Mouse (Mus musculus) central nervous system, embryonic 14 days (tissue): Measurements from ENCODE around the gene Galnt7. TPM values are rescaled to one million over a fixed set of nuclear protein-coding genes. Genes with fewer than 3 reads are reported as not detected.

Experiments used
- polyA plus RNA-seq: library from polyadenylated mRNA; depleted of rRNA; stranded (reverse); fragments of >200 nt; gene quantifications from 2 replicates; pipeline ENCODE4 v1.2.3, GENCODE M21; 2012; rRNA removed

Galnt7 gene
- polyA plus RNA-seq: 8.1 and 8.8 TPM in 2 replicates

GRCm38 (mm10) chr8:57652456-57653055, at the start of gene Galnt7:
TSS of gene Galnt7 (minus strand) at chr8:57653032.

GRCm38 (mm10) chr8:57511316-57512118, 141.3 kb downstream of the Galnt7 start, which contains the start of gene Hmgb2:
TSS of gene Hmgb2 (plus strand) at chr8:57511907.

DNA sequence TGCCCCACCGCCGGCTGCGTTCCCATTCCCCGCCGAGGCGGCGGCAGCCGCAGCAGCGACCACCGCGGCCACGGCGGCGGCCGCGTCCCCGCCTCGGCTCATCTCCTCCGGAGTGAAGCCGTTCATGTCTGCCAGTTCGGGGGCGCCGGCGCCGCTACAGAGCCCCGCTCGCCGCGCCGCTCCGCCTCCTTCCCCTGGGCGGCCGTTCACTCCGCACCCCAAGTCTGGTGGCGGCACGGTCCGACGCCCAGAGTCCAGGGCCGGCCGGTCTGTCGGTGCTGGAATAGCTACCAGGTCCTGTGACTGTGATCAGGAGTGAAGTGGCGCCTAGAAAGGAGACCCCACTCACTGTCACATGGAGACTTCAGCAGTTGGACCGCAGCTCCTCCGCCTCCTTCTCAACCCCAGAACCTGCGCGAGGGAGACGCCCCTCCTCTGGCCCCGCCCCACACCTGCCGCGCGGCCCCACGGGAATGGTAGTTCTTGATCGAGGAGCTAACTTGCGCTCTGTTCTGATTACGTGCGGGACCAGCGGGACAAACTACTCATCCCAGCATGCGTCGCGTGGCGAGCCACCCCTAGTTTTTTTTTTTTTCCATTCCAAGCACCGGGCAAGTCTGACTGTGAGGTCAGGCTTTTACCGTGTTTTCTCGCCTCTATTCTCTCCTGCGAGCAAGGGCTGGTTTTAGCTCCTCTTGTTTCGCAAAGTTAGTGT, 165.2 kb downstream of the Galnt7 start, which contains the start of gene Sap30:
TSS of gene Sap30 (minus strand) at position 420 of the 715 bp plus-strand sequence.

Other genes with a start within 250 kb of the Galnt7 start
- gene Scrg1, start 197.1 kb downstream of the Galnt7 start, polyA plus RNA-seq: 5.3 and 10.2 TPM in 2 replicates
- 47.7 and 71.7 TPM in 2 replicates for gene Sap30, start 165.2 kb downstream of the Galnt7 start, polyA plus RNA-seq
- gene Hmgb2, start 141.1 kb downstream of the Galnt7 start, polyA plus RNA-seq: 122 and 144 TPM in 2 replicates